Mouse (Mus musculus) limb, embryonic 10.5 days (tissue): ENCODE results near the gene Rdh19. TPM values are rescaled to one million over a fixed set of nuclear protein-coding genes. Genes with fewer than 3 reads are reported as not detected.
"Not testable (repeated sequence)": the region's sequence is repeated elsewhere in the genome, so short reads cannot be mapped to it uniquely, and the experiment has no call there.

Experiments
- DNase-seq: peaks from one replicate; pipeline ENCODE4 v3.0.0-alpha.2; 2017; ENCODE audit warnings: low spot score
- H3K27ac ChIP-seq: fragments of 300-500 bp; sonication (generic); 2 replicates; pipeline ENCODE4 v1.5.1; 2016; ENCODE audit warnings: mild to moderate bottlenecking
- H3K27me3 ChIP-seq: fragments of 300-500 bp; sonication (generic); 2 replicates; pipeline ENCODE4 v1.6.1; 2016; ENCODE audit warnings: low read depth, mild to moderate bottlenecking; ENCODE audit not compliant: poor library complexity, severe bottlenecking
- H3K36me3 ChIP-seq: fragments of 300-500 bp; sonication (generic); 2 replicates; pipeline ENCODE4 v1.6.1; 2016; ENCODE audit warnings: mild to moderate bottlenecking, moderate library complexity
- H3K4me1 ChIP-seq: fragments of 300-500 bp; sonication (generic); 2 replicates; pipeline ENCODE4 v1.6.1; 2016
- H3K4me3 ChIP-seq: fragments of 300-500 bp; sonication (generic); 2 replicates; pipeline ENCODE4 v1.5.1; 2016; ENCODE audit warnings: mild to moderate bottlenecking, moderate library complexity
- H3K9me3 ChIP-seq: fragments of 300-500 bp; sonication (generic); replicated peaks from 2 replicates; pipeline ENCODE4 v1.6.1; 2016; ENCODE audit warnings: mild to moderate bottlenecking
- WGBS: fragments of 180-500 bp; shearing (Covaris S2); methylation state at CpG from one replicate; pipeline ENCODE4 v1.1.7; 2016; 5-methylcytosine and 5-hydroxymethylcytosine counted together
- polyA plus RNA-seq: library from polyadenylated mRNA; unstranded; fragments of >200 nt; fragmentation: Nextera tagmentation; extraction: Ambion mirVana; gene quantifications from 2 replicates; pipeline ENCODE4 v1.2.1, GENCODE M21; 2016

Rdh19 gene
- polyA plus RNA-seq, 1 experiment from 2014 or later, result not detected

GRCm38 (mm10) chr10:127891481-127891880 is 41.8 kb downstream of the Rdh19 start:
- Histone ChIP-seq H3K4me1 (peaks cover 7% of the 10 kb centered on the region), H3K27me3 (no peaks in the 10 kb centered on the region), H3K4me3 (no peak overlapping the region), H3K9me3 (no peaks in the 10 kb centered on the region), H3K27ac (no peak overlapping the region), H3K36me3 (no peaks in the 10 kb centered on the region)
- WGBS, result 93% methylated on average over 1 of the region's 1 CpGs
- no peak for DNase-seq

- H3K9me3 ChIP-seq, H3K27ac ChIP-seq, H3K27me3 ChIP-seq, H3K4me1 ChIP-seq, DNase-seq, H3K4me3 ChIP-seq, H3K36me3 ChIP-seq: not testable (repeated sequence)
- 73% methylated on average over 5 of the region's 5 CpGs for WGBS
Observed at GRCm38 (mm10) chr10:127893163-127894022, 43.7 kb downstream of the Rdh19 start.

GRCm38 (mm10) chr10:127896705-127897104 is 47.0 kb downstream of the Rdh19 start:
- 70% methylated on average over 5 of the region's 5 CpGs for WGBS
- Histone ChIP-seq H3K27me3 (no peaks in the 10 kb centered on the region), H3K27ac (no peak overlapping the region), H3K36me3 (no peaks in the 10 kb centered on the region), H3K9me3 (no peaks in the 10 kb centered on the region), H3K4me3 (no peak overlapping the region), H3K4me1 (no peaks in the 10 kb centered on the region)
- DNase-seq, result no peak

- H3K4me3 ChIP-seq, result no peak overlapping the region
- H3K9me3 ChIP-seq, result no peaks in the 10 kb centered on the region
- H3K27ac ChIP-seq, result no peak overlapping the region
- H3K27me3 ChIP-seq, result no peaks in the 10 kb centered on the region
- no peaks in the 10 kb centered on the region for H3K36me3 ChIP-seq
- no peaks in the 10 kb centered on the region for H3K4me1 ChIP-seq
- WGBS, result 86% methylated on average over 3 of the region's 3 CpGs
- DNase-seq, result no peak
Observed at GRCm38 (mm10) chr10:127897506-127897905, 47.8 kb downstream of the Rdh19 start.

GRCm38 (mm10) chr10:127898218-127898617 is 48.5 kb downstream of the Rdh19 start, which contains the start of gene Sdr9c7:
Gene Sdr9c7 (plus strand): TSS chr10:127898518.
- no peak within 1 kb of the TSS for H3K4me3 ChIP-seq
- no peaks in the 10 kb centered on the region for H3K4me1 ChIP-seq
- H3K9me3 ChIP-seq, result no peaks in the 10 kb centered on the region
- H3K36me3 ChIP-seq, result no peaks in the 10 kb centered on the region
- WGBS, result 76% methylated on average over 2 of the region's 2 CpGs
- no peak for DNase-seq
- no peak within 1 kb of the TSS for H3K27ac ChIP-seq
- no peaks in the 10 kb centered on the region for H3K27me3 ChIP-seq

GRCm38 (mm10) chr10:127899783-127900182 is 50.1 kb downstream of the Rdh19 start:
- WGBS, result 84% methylated on average over 5 of the region's 5 CpGs
- no peak overlapping the region for H3K4me3 ChIP-seq
- DNase-seq, result no peak
- no peaks in the 10 kb centered on the region for H3K27me3 ChIP-seq
- H3K27ac ChIP-seq, result no peak overlapping the region
- no peaks in the 10 kb centered on the region for H3K9me3 ChIP-seq
- H3K36me3 ChIP-seq, result no peaks in the 10 kb centered on the region
- H3K4me1 ChIP-seq, result no peaks in the 10 kb centered on the region

GRCm38 (mm10) chr10:127901751-127902150 is 52.0 kb downstream of the Rdh19 start:
- WGBS, result 88% methylated on average over 4 of the region's 4 CpGs
- Histone ChIP-seq H3K9me3 (no peaks in the 10 kb centered on the region), H3K36me3 (no peaks in the 10 kb centered on the region), H3K4me3 (no peak overlapping the region), H3K4me1 (no peaks in the 10 kb centered on the region), H3K27ac (no peak overlapping the region), H3K27me3 (no peaks in the 10 kb centered on the region)
- no peak for DNase-seq

GRCm38 (mm10) chr10:127903116-127903515 is 53.4 kb downstream of the Rdh19 start:
- H3K27ac ChIP-seq, result no peak overlapping the region
- no peaks in the 10 kb centered on the region for H3K27me3 ChIP-seq
- DNase-seq, result no peak
- WGBS, result 45% methylated on average over 1 of the region's 1 CpGs
- H3K4me1 ChIP-seq, result no peaks in the 10 kb centered on the region
- H3K36me3 ChIP-seq, result no peaks in the 10 kb centered on the region
- H3K9me3 ChIP-seq, result no peaks in the 10 kb centered on the region
- no peak overlapping the region for H3K4me3 ChIP-seq

- Histone ChIP-seq H3K4me3 (no peak overlapping the region), H3K9me3 (no peaks in the 10 kb centered on the region), H3K27ac (0 out of 2 replicates have a peak overlapping the region, but pooled peaks have one; percentile 14), H3K4me1 (no peaks in the 10 kb centered on the region), H3K36me3 (no peaks in the 10 kb centered on the region), H3K27me3 (no peaks in the 10 kb centered on the region)
- no peak for DNase-seq
- WGBS, result 78% methylated on average over 7 of the region's 7 CpGs
Observed at GRCm38 (mm10) chr10:127904718-127905446, 55.2 kb downstream of the Rdh19 start.

- no peaks in the 10 kb centered on the region for H3K27me3 ChIP-seq
- H3K4me1 ChIP-seq, result no peaks in the 10 kb centered on the region
- no peak for DNase-seq
- H3K36me3 ChIP-seq, result no peaks in the 10 kb centered on the region
- WGBS, result 86% methylated on average over 2 of the region's 2 CpGs
- no peaks in the 10 kb centered on the region for H3K9me3 ChIP-seq
- H3K27ac ChIP-seq, result no peak overlapping the region
- H3K4me3 ChIP-seq, result no peak overlapping the region
Observed at GRCm38 (mm10) chr10:127906138-127906537, 56.4 kb downstream of the Rdh19 start.

GRCm38 (mm10) chr10:127907386-127907951 is 57.7 kb downstream of the Rdh19 start:
- H3K36me3 ChIP-seq, result no peaks in the 10 kb centered on the region
- H3K27ac ChIP-seq, result no peak overlapping the region
- no peaks in the 10 kb centered on the region for H3K27me3 ChIP-seq
- H3K9me3 ChIP-seq, result no peaks in the 10 kb centered on the region
- DNase-seq, result no peak
- no peaks in the 10 kb centered on the region for H3K4me1 ChIP-seq
- no peak overlapping the region for H3K4me3 ChIP-seq
